In genomic region chr14:61556289-61557147, GRCm38 (mm10) we compare ENCODE assay signal across 8 mouse cellular contexts. TPM values are rescaled to one million over a fixed set of nuclear protein-coding genes. Genes with fewer than 3 reads are reported as not detected.
DNase-seq lines count a peak whose midpoint lies in the region; ATAC-seq and TF ChIP-seq lines count a peak whose summit lies in the region.

TSS of gene Spryd7 (minus strand) at chr14:61556886.

- H3K27me3 ChIP-seq in forebrain, embryonic 14.5 days (replicated peaks; ENCODE audit: control insufficient read depth, insufficient read depth, low read length), result no peaks in the 10 kb centered on the region

- H3K4me3 ChIP-seq in forebrain, embryonic 14.5 days (ENCODE audit: low read depth, low read length), result peak within 1 kb of the TSS; percentile 59
- peak within 1 kb of the TSS; percentile 78 for H3K4me3 ChIP-seq in lung, adult 2 months (replicated peaks; ENCODE audit: extremely low read depth, low read depth, low read length)

- no peak for TF ChIP-seq CTCF in lung, adult 2 months (IDR thresholded peaks at IDR 0.05; ENCODE audit: insufficient read depth, low read length)

- DNase-seq in ES-CJ7 (ENCODE audit: low read depth, low spot score), result peak; percentile 98
- DNase-seq in cerebellum, adult 11 months, result peak; percentile 98
- DNase-seq in forebrain, embryonic 14.5 days (ENCODE audit: low spot score), result peak; percentile 99
- peak; percentile 95 for DNase-seq in heart, postnatal 25 days (ENCODE audit: low spot score)
- peak; percentile 97 to 99 for DNase-seq in layer of hippocampus, adult 18-20 months (ENCODE audit: low spot score in 2 of 2)
- peak; percentile 97 for DNase-seq in lung, adult 2 months
- peak; percentile 97 to 98 for DNase-seq in thymus, adult 18-20 months

- intact Hi-C loops in heart, postnatal 25 days (cut with DNase I), result loop anchor here (1.0 to 5.0 kb wide), 2 partner anchors 41 to 117 kb away; partner anchors contain the start of genes Kpna3 and Trim13

- WGBS in forebrain, embryonic 14.5 days, result under 1% methylated on average over 69 of the region's 72 CpGs
- WGBS in lung, adult 2 months, result under 1% methylated on average over 72 of the region's 72 CpGs

- no peaks in the 10 kb centered on the region for H3K36me3 ChIP-seq in forebrain, embryonic 14.5 days (ENCODE audit: control insufficient read depth, insufficient read depth, low read length)

- H3K9me3 ChIP-seq in forebrain, embryonic 14.5 days (replicated peaks; ENCODE audit: control insufficient read depth, low read length), result no peaks in the 10 kb centered on the region

- H3K9ac ChIP-seq in forebrain, embryonic 14.5 days (ENCODE audit: low read length), result peak within 1 kb of the TSS; percentile 78

- peak; percentile 97 for ATAC-seq in forebrain, embryonic 14.5 days
- peak; percentile 96 for ATAC-seq in neutrophil, adult 5-6 weeks (ENCODE audit: extremely low read depth, insufficient number of reproducible peaks, low FRiP score, poor library complexity, severe bottlenecking)

- peak; percentile 80; the same call in 1 of the 2 replicates for TF ChIP-seq POLR2A in lung, adult 2 months (IDR thresholded peaks at IDR 0.05; ENCODE audit: borderline replicate concordance, extremely low read depth, low read depth, low read length)

- H3K27ac ChIP-seq in forebrain, embryonic 14.5 days (ENCODE audit: low read depth, low read length), result peak within 1 kb of the TSS; percentile 86

- H3K4me2 ChIP-seq in forebrain, embryonic 14.5 days (ENCODE audit: low read length), result peak within 1 kb of the TSS; percentile 90

- peaks cover 3% of the 10 kb centered on the region for H3K4me1 ChIP-seq in forebrain, embryonic 14.5 days (ENCODE audit: control insufficient read depth, insufficient read depth, low read length)
- H3K4me1 ChIP-seq in lung, adult 2 months (ENCODE audit: control insufficient read depth, insufficient read depth, low read length), result 0 out of 2 replicates have a peak, but pooled peaks cover 6% of the 10 kb centered on the region

RNA-seq across cellular contexts. Expression of gene Spryd7, which starts in this region (rescaled TPM):
- 44.1 and 50.4 TPM in 2 replicates for polyA plus RNA-seq in forebrain, embryonic 14.5 days (2014; fragmentation: Nextera tagmentation; extraction: Ambion mirVana)
- total RNA-seq in heart, postnatal 25 days (2021), result 10 to 100 TPM; 55.8 to 63.8 TPM
- total RNA-seq in layer of hippocampus, adult 18-20 months (2021), result 10 to 100 TPM; 47.9 to 49.6 TPM
- polyA plus RNA-seq in lung, adult 2 months (2012; rRNA removed), result 7.8 and 11.8 TPM in 2 replicates
- 4.7 and 4.9 TPM in 2 replicates for total RNA-seq in neutrophil, adult 5-6 weeks (2017)

Comparison
In these comparisons a context has a peak if more than half of its experiments do, and no peak if none do; other contexts are left out.
1. Peak in every context shown above with its lines: DNase-seq, ATAC-seq, H3K4me3 ChIP-seq and H3K27ac ChIP-seq.